In the genomic region with DNA sequence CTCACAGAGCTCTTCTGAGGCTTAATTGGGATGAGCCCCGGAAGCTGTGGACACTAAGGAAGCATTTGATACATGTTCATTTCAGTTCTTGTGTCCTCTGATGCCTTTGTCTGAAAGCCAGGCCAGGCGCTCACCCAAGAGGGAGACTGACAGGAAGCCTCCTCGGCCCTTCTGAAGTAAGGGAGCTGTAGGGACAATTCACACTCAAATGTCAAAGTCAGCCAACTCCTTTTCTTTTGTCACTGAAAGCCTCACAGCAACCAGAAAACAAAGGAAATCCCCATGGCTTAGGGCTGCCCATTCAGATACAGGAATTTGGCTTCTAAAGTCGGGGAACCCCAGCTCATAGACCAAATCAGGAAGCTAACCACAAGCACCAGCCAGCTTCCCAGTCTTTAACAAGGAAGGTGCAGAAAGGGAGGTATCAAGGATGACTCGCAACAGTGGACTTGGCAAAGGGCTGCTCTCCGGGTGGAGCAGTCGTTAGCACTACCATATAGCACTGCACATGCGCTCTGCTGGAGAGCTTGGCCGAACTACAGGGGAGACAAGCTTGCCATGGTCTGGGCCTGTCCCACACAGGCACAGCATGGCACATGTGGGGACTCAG, we compare ENCODE assay signal across 13 mouse cellular contexts.
DNase-seq lines count a peak whose midpoint lies in the region; ATAC-seq and TF ChIP-seq lines count a peak whose summit lies in the region.
"Had no signal": no experiment of that assay in that cellular context is flagged by ENCODE, and none has a peak within 500 bp of the region (broad histone marks: within the 10 kb centered on the region; RNA-seq: fewer than 3 reads in every experiment).

No protein-coding gene starts in this region.

- H3K4me2 ChIP-seq in forebrain, postnatal 0 days (ENCODE audit: low read depth), result no peak overlapping the region
- H3K4me2 ChIP-seq: embryonic facial prominence, embryonic 15.5 days; liver, embryonic 13.5 days; neural tube, embryonic 12.5 days had no signal

- H3K9me3 ChIP-seq in forebrain, postnatal 0 days (ENCODE audit: low read length), result no peaks in the 10 kb centered on the region
- H3K9me3 ChIP-seq: embryonic facial prominence, embryonic 15.5 days; liver, embryonic 13.5 days; neural tube, embryonic 12.5 days had no signal

- no peaks in the 10 kb centered on the region for H3K4me1 ChIP-seq in forebrain, postnatal 0 days (ENCODE audit: insufficient read depth)
- H3K4me1 ChIP-seq: embryonic facial prominence, embryonic 15.5 days; liver, embryonic 13.5 days; neural tube, embryonic 12.5 days had no signal

- H3K27me3 ChIP-seq in forebrain, postnatal 0 days (ENCODE audit: insufficient read depth, low read length), result no peaks in the 10 kb centered on the region
- H3K27me3 ChIP-seq: embryonic facial prominence, embryonic 15.5 days; liver, embryonic 13.5 days; neural tube, embryonic 12.5 days had no signal

- peak; percentile 35 for DNase-seq in gastrocnemius, postnatal 10 days
- DNase-seq in gastrocnemius, adult 18-20 months (ENCODE audit: low spot score), result no peak
- peak; percentile 35 for DNase-seq in left cerebral cortex, postnatal 4 days
- DNase-seq in left cerebral cortex, adult 9 months (ENCODE audit: low spot score in 2 of 2), result no peak
- DNase-seq in Muller cell, postnatal 12 days (ENCODE audit: inconsistent ontology term), result peak; percentile 83
- DNase-seq in heart, postnatal 10 days, result peak; percentile 48 to 71
- no peak for DNase-seq in frontal cortex, postnatal 14 days (ENCODE audit: low spot score in 2 of 2)
- DNase-seq in forebrain, postnatal 0 days, result no peak
- DNase-seq: cerebellum, adult 18-20 months; liver, embryonic 13.5 days; right cerebral cortex, postnatal 14 days had no signal

- no peak for TF ChIP-seq CTCF in forebrain, postnatal 0 days (IDR thresholded peaks at IDR 0.05; ENCODE audit: low read depth)

- WGBS in forebrain, postnatal 0 days, result 41% methylated on average over 9 of the region's 9 CpGs

- no peaks in the 10 kb centered on the region for H3K36me3 ChIP-seq in forebrain, postnatal 0 days (ENCODE audit: insufficient read depth)
- H3K36me3 ChIP-seq: embryonic facial prominence, embryonic 15.5 days; liver, embryonic 13.5 days; neural tube, embryonic 12.5 days had no signal

- intact Hi-C loops in left cerebral cortex, postnatal 4 days (cut with DNase I), result loop anchor here (5.0 to 10.0 kb wide), 2 partner anchors 178 to 480 kb away; no protein-coding TSS in a partner anchor
- intact Hi-C loops in heart, postnatal 10 days (cut with DNase I), result loop anchor here (5.0 to 10.0 kb wide), 3 partner anchors 115 to 308 kb away; no protein-coding TSS in a partner anchor

- H3K9ac ChIP-seq in forebrain, postnatal 0 days, result no peak overlapping the region
- H3K9ac ChIP-seq: embryonic facial prominence, embryonic 15.5 days; liver, embryonic 13.5 days; neural tube, embryonic 12.5 days had no signal

- ATAC-seq in forebrain, postnatal 0 days, result no peak

- H3K27ac ChIP-seq in forebrain, postnatal 0 days (ENCODE audit: low read depth, low read length), result no peak overlapping the region
- H3K27ac ChIP-seq: embryonic facial prominence, embryonic 15.5 days; liver, embryonic 13.5 days; neural tube, embryonic 12.5 days had no signal

- H3K4me3 ChIP-seq in forebrain, postnatal 0 days (ENCODE audit: low read depth, low read length), result no peak overlapping the region
- H3K4me3 ChIP-seq: embryonic facial prominence, embryonic 15.5 days; liver, embryonic 13.5 days; neural tube, embryonic 12.5 days had no signal

Comparison
In these comparisons a context has a peak if more than half of its experiments do, and no peak if none do; other contexts are left out.
1. DNase-seq: peak in gastrocnemius, postnatal 10 days (single experiment), left cerebral cortex, postnatal 4 days (single experiment), Muller cell, postnatal 12 days (single experiment) and heart, postnatal 10 days (2 of 2); none in gastrocnemius, adult 18-20 months (single experiment), left cerebral cortex, adult 9 months (0 of 2), frontal cortex, postnatal 14 days (0 of 2) and forebrain, postnatal 0 days (single experiment).